Mouse (Mus musculus) E14TG2a.4 (cell line): ENCODE measurements around the gene Tnr.

ENCODE experiments used
- CTCF ChIP-seq: conservative IDR thresholded peaks from 2 replicates; pipeline ENCODE4 v1.5.1; 2014; ENCODE audit warnings: low read length
- POU5F1 ChIP-seq: IDR thresholded peaks from 2 replicates; pipeline ENCODE4 v1.6.1; 2014; ENCODE audit warnings: low read length, borderline replicate concordance

GRCm38 (mm10) chr1:159885476-159885875 lies 361.9 kb downstream of the Tnr start:
- TF ChIP-seq CTCF: no peak
- no peak for TF ChIP-seq POU5F1
